Mouse (Mus musculus): ENCODE data around the gene Tmod4. TPM values are rescaled to one million over a fixed set of nuclear protein-coding genes. Genes with fewer than 3 reads are reported as not detected.

Gene Tmod4
- polyA plus RNA-seq, 1 experiment from 2014 or later: 1.6 TPM

Small RNAs within 50 kb of the gene (microRNA-seq; reads per million reads assigned to microRNA genes)
- gene Mir8099-1: not detected

Other genes starting within 250 kb of the Tmod4 start
- gene Psmb4, start 237.5 kb upstream of the Tmod4 start, polyA plus RNA-seq (2016; fragmentation: Nextera tagmentation; extraction: Ambion mirVana): 331 and 332 TPM in 2 replicates
- gene Selenbp1, start 191.4 kb upstream of the Tmod4 start, polyA plus RNA-seq (2016; fragmentation: Nextera tagmentation; extraction: Ambion mirVana): 9.6 and 9.7 TPM in 2 replicates
- gene Rfx5, start 170.4 kb upstream of the Tmod4 start, polyA plus RNA-seq (2016; fragmentation: Nextera tagmentation; extraction: Ambion mirVana): 8.4 and 9.8 TPM in 2 replicates
- gene Pi4kb, start 149.7 kb upstream of the Tmod4 start, polyA plus RNA-seq (2016; fragmentation: Nextera tagmentation; extraction: Ambion mirVana): 20.1 and 23.0 TPM in 2 replicates
- gene Zfp687, start 109.0 kb upstream of the Tmod4 start, polyA plus RNA-seq (2016; fragmentation: Nextera tagmentation; extraction: Ambion mirVana): 33.2 and 34.9 TPM in 2 replicates
- gene Psmd4, start 81.9 kb upstream of the Tmod4 start, polyA plus RNA-seq (2016; fragmentation: Nextera tagmentation; extraction: Ambion mirVana): 286 and 291 TPM in 2 replicates
- gene Pip5k1a, start 17.5 kb upstream of the Tmod4 start, polyA plus RNA-seq (2016; fragmentation: Nextera tagmentation; extraction: Ambion mirVana): 20.4 and 22.8 TPM in 2 replicates
- 227 and 232 TPM in 2 replicates for gene Vps72, start 13.5 kb upstream of the Tmod4 start, polyA plus RNA-seq (2016; fragmentation: Nextera tagmentation; extraction: Ambion mirVana)
- gene Scnm1, start 9.5 kb downstream of the Tmod4 start, polyA plus RNA-seq (2016; fragmentation: Nextera tagmentation; extraction: Ambion mirVana): 86.5 and 91.3 TPM in 2 replicates
- gene Lysmd1, start 9.6 kb downstream of the Tmod4 start, polyA plus RNA-seq (2016; fragmentation: Nextera tagmentation; extraction: Ambion mirVana): 24.5 and 24.8 TPM in 2 replicates
- 2.7 and 3.3 TPM in 2 replicates for gene Tnfaip8l2, start 17.9 kb downstream of the Tmod4 start, polyA plus RNA-seq (2016; fragmentation: Nextera tagmentation; extraction: Ambion mirVana)
- 58.3 and 65.2 TPM in 2 replicates for gene Sema6c, start 36.0 kb downstream of the Tmod4 start, polyA plus RNA-seq (2016; fragmentation: Nextera tagmentation; extraction: Ambion mirVana)
- 6.7 and 7.8 TPM in 2 replicates for gene Gabpb2, start 93.4 kb downstream of the Tmod4 start, polyA plus RNA-seq (2016; fragmentation: Nextera tagmentation; extraction: Ambion mirVana)
- 85.3 and 85.9 TPM in 2 replicates for gene Cdc42se1, start 104.3 kb downstream of the Tmod4 start, polyA plus RNA-seq (2016; fragmentation: Nextera tagmentation; extraction: Ambion mirVana)
- 149 and 166 TPM in 2 replicates for gene Mllt11, start 107.7 kb downstream of the Tmod4 start, polyA plus RNA-seq (2016; fragmentation: Nextera tagmentation; extraction: Ambion mirVana)
- 0.28 TPM in 1 of 2 replicates, not detected in the other for gene Gm128, start 117.1 kb downstream of the Tmod4 start, polyA plus RNA-seq (2016; fragmentation: Nextera tagmentation; extraction: Ambion mirVana)
- gene Bnipl, start 126.7 kb downstream of the Tmod4 start, polyA plus RNA-seq (2016; fragmentation: Nextera tagmentation; extraction: Ambion mirVana): 0.28 TPM in 2 replicates
- gene Mindy1, start 156.9 kb downstream of the Tmod4 start, polyA plus RNA-seq (2016; fragmentation: Nextera tagmentation; extraction: Ambion mirVana): 51.3 and 51.5 TPM in 2 replicates
- 34.9 and 36.1 TPM in 2 replicates for gene Prune1, start 157.6 kb downstream of the Tmod4 start, polyA plus RNA-seq (2016; fragmentation: Nextera tagmentation; extraction: Ambion mirVana)
- gene Anxa9, start 182.7 kb downstream of the Tmod4 start, polyA plus RNA-seq (2016; fragmentation: Nextera tagmentation; extraction: Ambion mirVana): 0.94 and 1.2 TPM in 2 replicates
- gene Cers2, start 190.3 kb downstream of the Tmod4 start, polyA plus RNA-seq (2016; fragmentation: Nextera tagmentation; extraction: Ambion mirVana): 104 and 110 TPM in 2 replicates
- 48.9 and 57.2 TPM in 2 replicates for gene Setdb1, start 232.7 kb downstream of the Tmod4 start, polyA plus RNA-seq (2016; fragmentation: Nextera tagmentation; extraction: Ambion mirVana)

All from neural tube, embryonic 12.5 days (tissue).